Mouse (Mus musculus) stomach, embryonic 14.5 days (tissue): ENCODE measurements around the gene Clec4n. TPM values are rescaled to one million over a fixed set of nuclear protein-coding genes. Genes with fewer than 3 reads are reported as not detected.
"Not testable (repeated sequence)": the region's sequence is repeated elsewhere in the genome, so short reads cannot be mapped to it uniquely, and the experiment has no call there.

Source experiments
- ATAC-seq: fragments of 200-750 bp; cut with Nextera tagmentation; 2 replicates; pipeline ENCODE4 v1.8.0; 2017; ENCODE audit warnings: low read depth, moderate TSS enrichment; ENCODE audit not compliant: insufficient number of reproducible peaks, insufficient read depth, low FRiP score
- H3K27ac ChIP-seq: fragments of 300-500 bp; sonication (generic); 2 replicates; pipeline ENCODE4 v1.5.1; 2014; ENCODE audit warnings: mild to moderate bottlenecking, low read length, moderate library complexity, mixed read lengths
- H3K27me3 ChIP-seq: fragments of 300-500 bp; sonication (generic); 2 replicates; pipeline ENCODE4 v1.6.1; 2014; ENCODE audit warnings: low read length, control low read depth, mixed read lengths; ENCODE audit not compliant: control insufficient read depth, insufficient read depth
- H3K36me3 ChIP-seq: fragments of 300-500 bp; sonication (generic); 2 replicates; pipeline ENCODE4 v1.6.1; 2014; ENCODE audit warnings: mild to moderate bottlenecking, control low read depth, low read length, moderate library complexity, mixed read lengths; ENCODE audit not compliant: control insufficient read depth, insufficient read depth
- H3K4me1 ChIP-seq: fragments of 300-500 bp; sonication (generic); 2 replicates; pipeline ENCODE4 v1.6.1; 2014; ENCODE audit warnings: low read length, control low read depth, mixed read lengths; ENCODE audit not compliant: control insufficient read depth, insufficient read depth
- H3K4me2 ChIP-seq: fragments of 300-500 bp; sonication (generic); replicated peaks from 2 replicates; pipeline ENCODE4 v1.6.1; 2014; ENCODE audit warnings: low read depth, low read length, control low read depth
- H3K4me3 ChIP-seq: fragments of 300-500 bp; sonication (generic); 2 replicates; pipeline ENCODE4 v1.5.1; 2014; ENCODE audit warnings: low read depth, low read length, control low read depth
- H3K9ac ChIP-seq: fragments of 300-500 bp; sonication (generic); replicated peaks from 2 replicates; pipeline ENCODE4 v1.6.1; 2014; ENCODE audit warnings: low read depth, mild to moderate bottlenecking, control low read depth, low read length, moderate library complexity, mixed read lengths
- H3K9me3 ChIP-seq: fragments of 300-500 bp; sonication (generic); 2 replicates; pipeline ENCODE4 v1.6.1; 2016; ENCODE audit warnings: low read depth, low read length, control low read depth; ENCODE audit not compliant: control insufficient read depth
- WGBS: fragments of 180-500 bp; shearing (Covaris S2); extraction: QIAGEN DNeasy Blood & Tissue Kit; methylation state at CpG from one replicate; pipeline ENCODE4 v1.1.7; 2014; 5-methylcytosine and 5-hydroxymethylcytosine counted together
- polyA plus RNA-seq: library from polyadenylated mRNA; unstranded; fragments of >200 nt; fragmentation: Nextera tagmentation; extraction: Ambion mirVana; gene quantifications from 2 replicates; pipeline ENCODE4 v1.2.1, GENCODE M21; 2014

The Clec4n gene
- polyA plus RNA-seq, 1 experiment from 2014 or later, result 3.3 TPM

DNA sequence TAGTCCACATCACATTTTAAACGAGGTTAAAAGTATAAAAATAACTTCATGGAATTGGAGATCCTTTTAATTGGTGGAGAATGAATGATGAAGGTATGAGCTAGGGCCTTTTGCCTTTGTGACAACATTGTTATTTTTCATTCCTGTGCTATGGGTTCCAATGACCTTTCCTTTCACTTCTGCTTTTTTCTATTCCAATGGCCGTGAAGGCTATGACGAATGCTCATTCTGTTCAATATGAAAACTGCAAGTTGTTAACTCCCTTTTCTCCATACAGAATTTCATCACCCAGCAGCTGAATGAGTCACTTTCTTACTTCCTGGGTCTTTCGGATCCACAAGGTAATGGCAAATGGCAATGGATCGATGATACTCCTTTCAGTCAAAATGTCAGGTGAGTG, 14.6 kb downstream of the Clec4n start:
- Histone ChIP-seq H3K4me2 (no peak overlapping the region), H3K4me3 (no peak overlapping the region), H3K4me1 (no peaks in the 10 kb centered on the region), H3K27me3 (no peaks in the 10 kb centered on the region), H3K36me3 (no peaks in the 10 kb centered on the region), H3K9me3 (no peaks in the 10 kb centered on the region), H3K9ac (no peak overlapping the region), H3K27ac (no peak overlapping the region)
- 83% methylated on average over 5 of the region's 5 CpGs for WGBS
- no peak for ATAC-seq

DNA sequence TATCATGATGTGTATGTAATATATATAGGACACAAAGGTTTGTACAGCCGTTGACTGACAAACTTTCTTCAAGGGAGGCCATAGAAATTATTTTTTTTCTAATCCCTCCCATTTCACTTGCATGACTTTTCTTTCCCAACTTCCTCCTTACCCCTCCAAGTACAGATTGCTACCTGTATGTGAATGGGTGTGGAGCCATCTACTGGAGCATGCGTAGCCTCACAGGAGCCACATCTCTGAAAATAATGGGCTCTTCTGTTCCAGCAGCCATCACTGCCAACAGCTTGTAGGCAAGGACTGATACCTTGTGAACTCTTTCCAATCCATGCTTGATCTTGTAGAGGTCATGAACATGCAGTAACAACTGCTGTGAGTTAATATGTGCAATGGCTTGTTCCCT, 19.2 kb downstream of the Clec4n start:
- not testable (repeated sequence) for H3K4me1 ChIP-seq, H3K27ac ChIP-seq, H3K27me3 ChIP-seq, H3K36me3 ChIP-seq, H3K4me2 ChIP-seq, H3K4me3 ChIP-seq, H3K9ac ChIP-seq, H3K9me3 ChIP-seq, ATAC-seq
- WGBS, result 89% methylated on average over 2 of the region's 2 CpGs

DNA sequence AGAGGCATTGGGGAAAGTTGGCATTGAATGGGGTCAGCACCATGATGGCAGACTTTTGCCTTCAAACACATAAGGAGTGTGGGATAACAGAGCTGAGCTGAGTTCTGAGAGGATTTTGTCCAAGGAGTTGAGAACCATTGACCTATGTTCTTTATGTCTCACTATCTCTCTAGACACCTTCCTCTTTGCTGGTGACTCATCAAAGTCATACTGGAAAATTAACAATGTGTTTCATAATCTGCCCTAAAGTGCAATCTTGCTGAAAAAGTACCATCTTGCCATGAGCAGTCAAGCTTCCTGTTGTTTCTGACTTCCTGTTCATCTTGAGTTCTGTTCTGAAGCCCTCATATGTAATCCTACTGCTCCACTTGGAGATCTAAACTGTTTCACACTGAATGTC, 23.1 kb downstream of the Clec4n start:
- H3K9ac ChIP-seq, result no peak overlapping the region

DNA sequence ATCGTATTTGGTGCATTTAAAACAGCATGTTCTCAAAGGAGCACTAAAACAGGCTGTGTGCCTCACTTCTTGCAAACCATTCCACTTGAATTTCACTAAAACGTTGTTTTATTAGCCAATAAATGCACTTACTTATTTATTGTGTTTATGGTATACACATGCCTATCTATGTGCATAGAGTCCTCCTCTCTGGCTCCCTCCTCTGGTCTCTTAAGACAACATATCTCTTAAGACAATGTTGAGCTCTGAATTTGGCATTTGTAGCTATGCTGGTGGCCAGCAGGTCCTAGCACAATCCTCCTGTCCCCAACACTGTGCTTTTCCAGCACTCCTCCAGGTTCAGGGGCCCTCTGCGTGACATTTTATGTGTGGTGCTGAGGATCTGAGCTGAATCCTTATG, 29.3 kb downstream of the Clec4n start:
- Histone ChIP-seq H3K27ac (no peak overlapping the region), H3K4me2 (no peak overlapping the region), H3K9me3 (no peaks in the 10 kb centered on the region), H3K4me1 (no peaks in the 10 kb centered on the region), H3K4me3 (no peak overlapping the region), H3K36me3 (no peaks in the 10 kb centered on the region), H3K27me3 (no peaks in the 10 kb centered on the region), H3K9ac (no peak overlapping the region)
- 71% methylated on average over 3 of the region's 3 CpGs for WGBS
- ATAC-seq, result no peak

More for the DNA sequence above, 23.1 kb downstream of the Clec4n start:
- no peaks in the 10 kb centered on the region for H3K4me1 ChIP-seq
- H3K4me3 ChIP-seq, result no peak overlapping the region
- no peaks in the 10 kb centered on the region for H3K36me3 ChIP-seq
- H3K27ac ChIP-seq, result no peak overlapping the region
- no peak overlapping the region for H3K4me2 ChIP-seq
- H3K27me3 ChIP-seq, result no peaks in the 10 kb centered on the region
- no peak for ATAC-seq
- H3K9me3 ChIP-seq, result no peaks in the 10 kb centered on the region

DNA sequence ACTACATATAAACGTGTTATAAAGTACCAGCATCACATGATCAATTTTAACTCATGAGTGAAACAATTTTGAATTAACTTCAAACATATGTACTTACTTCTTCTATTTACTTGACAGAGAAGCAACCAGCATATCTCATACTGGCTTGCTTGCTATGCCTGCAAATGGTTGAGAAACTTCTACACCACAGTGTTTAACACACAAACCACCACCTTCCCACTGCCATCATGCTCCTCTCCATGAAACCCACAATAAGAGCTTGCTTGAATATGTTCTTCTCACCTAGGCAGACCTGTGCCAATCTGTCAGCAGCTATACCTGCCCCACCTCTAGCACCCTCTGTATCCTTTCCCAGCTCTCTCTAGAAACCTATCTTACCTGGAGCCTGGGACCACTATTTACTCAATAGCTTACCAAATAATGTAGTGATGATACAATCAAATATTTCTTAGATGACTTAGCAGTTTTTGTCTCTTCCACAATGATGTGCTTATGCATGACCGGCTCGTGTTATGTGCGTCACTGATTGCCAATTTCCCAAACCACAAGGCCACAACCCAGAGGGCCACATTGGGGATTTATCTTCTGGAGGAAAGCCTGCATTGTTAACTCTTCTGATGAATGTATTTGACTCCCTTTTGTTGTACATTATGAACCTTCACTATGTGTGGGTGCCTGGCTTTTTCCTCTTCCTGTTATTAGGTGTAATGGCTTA, 30.4 kb downstream of the Clec4n start:
- 82% methylated on average over 4 of the region's 4 CpGs for WGBS
- ATAC-seq, result no peak

DNA sequence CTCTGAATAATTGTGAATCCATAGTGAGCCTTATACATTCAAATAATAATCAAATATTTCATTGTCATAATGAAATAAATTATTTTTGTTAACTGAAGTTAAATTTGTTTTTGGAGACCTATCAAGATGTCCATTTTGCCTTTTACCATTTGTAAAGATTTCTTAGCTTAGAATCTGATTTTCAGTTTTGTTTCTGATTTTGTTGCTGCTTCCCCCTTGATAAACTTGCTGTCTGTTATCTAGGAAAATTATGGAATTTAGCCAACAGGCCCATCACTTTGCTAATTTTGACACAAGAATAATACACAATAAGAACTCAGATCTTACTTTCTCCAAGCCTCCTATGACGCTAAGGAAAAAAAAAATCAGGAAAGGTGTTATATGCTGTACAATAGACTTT, 31.2 kb downstream of the Clec4n start:
- no peaks in the 10 kb centered on the region for H3K36me3 ChIP-seq
- no peak for ATAC-seq
- WGBS, result 85% methylated on average over 1 of the region's 1 CpGs

More for the DNA sequence above, 30.4 kb downstream of the Clec4n start:
- H3K9ac ChIP-seq, result no peak overlapping the region
- no peak overlapping the region for H3K4me2 ChIP-seq
- H3K4me3 ChIP-seq, result no peak overlapping the region
- H3K36me3 ChIP-seq, result no peaks in the 10 kb centered on the region
- H3K9me3 ChIP-seq, result no peaks in the 10 kb centered on the region
- no peaks in the 10 kb centered on the region for H3K27me3 ChIP-seq
- H3K27ac ChIP-seq, result no peak overlapping the region
- H3K4me1 ChIP-seq, result no peaks in the 10 kb centered on the region

DNA sequence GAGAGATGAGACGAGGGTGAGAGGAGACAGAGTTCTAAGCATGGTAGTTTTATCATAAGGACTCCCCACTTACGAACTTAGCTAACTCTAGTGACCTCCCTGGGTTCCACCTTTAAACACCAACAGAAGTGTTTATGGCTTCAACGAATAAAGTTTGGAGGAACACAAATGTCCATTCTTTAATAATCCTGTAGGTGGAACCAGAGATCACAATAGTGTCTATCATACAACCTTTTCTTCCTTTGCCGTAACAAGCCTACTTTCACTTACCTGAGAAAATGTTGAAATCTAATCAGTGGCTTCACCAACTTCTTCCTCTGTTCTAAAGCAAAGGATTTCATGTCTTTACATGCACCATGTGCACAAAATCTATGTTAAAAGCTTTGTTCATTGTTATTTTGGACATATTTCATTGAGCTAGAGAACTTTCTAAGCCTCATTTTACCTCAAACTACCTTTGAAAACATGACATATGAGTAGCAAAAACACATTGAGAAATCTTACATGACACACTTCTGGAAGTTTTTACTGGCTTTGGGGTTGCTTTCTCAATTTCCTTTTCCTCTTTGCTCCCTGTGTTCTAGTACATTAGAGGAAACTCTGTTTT, 32.0 kb downstream of the Clec4n start, which contains the start of gene Clec4d:
Clec4d (plus strand) TSS at position 557 of the 607 bp plus-strand sequence.
- Histone ChIP-seq H3K4me3 (no peak within 1 kb of the TSS), H3K4me1 (no peaks in the 10 kb centered on the region), H3K9me3 (no peaks in the 10 kb centered on the region), H3K4me2 (no peak within 1 kb of the TSS), H3K9ac (no peak within 1 kb of the TSS), H3K36me3 (no peaks in the 10 kb centered on the region), H3K27me3 (no peaks in the 10 kb centered on the region), H3K27ac (no peak within 1 kb of the TSS)
- WGBS, result 71% methylated on average over 4 of the region's 4 CpGs
- no peak for ATAC-seq

More for the DNA sequence above, 31.2 kb downstream of the Clec4n start:
- Histone ChIP-seq H3K27ac (no peak overlapping the region), H3K4me2 (no peak overlapping the region), H3K9ac (no peak overlapping the region), H3K27me3 (no peaks in the 10 kb centered on the region), H3K4me3 (no peak overlapping the region), H3K4me1 (no peaks in the 10 kb centered on the region), H3K9me3 (no peaks in the 10 kb centered on the region)

DNA sequence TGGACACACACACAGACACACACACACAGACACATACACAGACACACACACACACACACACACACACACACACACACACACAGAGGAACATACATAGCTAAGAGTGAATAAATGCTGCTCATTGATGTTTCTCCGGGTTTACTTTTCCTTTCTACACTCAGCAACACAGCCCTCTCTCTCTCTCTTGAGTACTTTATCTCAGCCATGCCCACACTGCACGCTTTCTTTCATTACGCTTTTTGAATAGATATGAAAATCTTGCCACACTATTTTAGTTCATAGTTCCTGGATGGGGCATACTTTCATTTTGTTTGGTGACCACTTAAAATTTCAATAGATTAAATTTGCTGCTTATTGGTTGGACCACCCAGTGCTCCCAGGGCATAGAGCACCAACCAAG, 34.6 kb downstream of the Clec4n start:
- 0 out of 2 replicates have a peak, but pooled peaks cover 3% of the 10 kb centered on the region for H3K9me3 ChIP-seq
- no peak overlapping the region for H3K9ac ChIP-seq
- ATAC-seq, result no peak
- no peak overlapping the region for H3K4me3 ChIP-seq
- H3K27me3 ChIP-seq, result no peaks in the 10 kb centered on the region
- WGBS, result 86% methylated on average over 3 of the region's 3 CpGs
- no peak overlapping the region for H3K4me2 ChIP-seq
- no peak overlapping the region for H3K27ac ChIP-seq
- no peaks in the 10 kb centered on the region for H3K36me3 ChIP-seq
- no peaks in the 10 kb centered on the region for H3K4me1 ChIP-seq
